Mouse (Mus musculus) retina, embryonic 14.5 days (tissue): ENCODE data around the gene Josd2.

ENCODE experiments used
- DNase-seq: peaks from one replicate; pipeline ENCODE4 v3.0.0-alpha.2; 2015; ENCODE audit warnings: low spot score

Gene Josd2

GRCm38 (mm10) chr7:44467811-44468411 is at the start of gene Josd2:
Gene Josd2 (plus strand): TSS chr7:44467980.
- peak; percentile 98 for DNase-seq

GRCm38 (mm10) chr7:44427666-44428065 is 40.1 kb upstream of the Josd2 start:
- DNase-seq: no peak

- peak; percentile 63 for DNase-seq
These were observed 39.4 kb upstream of the Josd2 start for GRCm38 (mm10) chr7:44428171-44428950.

- DNase-seq: peak; percentile 71
These were observed 38.7 kb upstream of the Josd2 start, which contains the start of gene Lrrc4b for GRCm38 (mm10) chr7:44428968-44429521. Gene Lrrc4b (plus strand): TSS chr7:44429018.

- DNase-seq: peak; percentile 37
These were observed 38.0 kb upstream of the Josd2 start for GRCm38 (mm10) chr7:44429534-44430488.

- DNase-seq: no peak
These were observed 35.2 kb upstream of the Josd2 start for GRCm38 (mm10) chr7:44432550-44432949.

GRCm38 (mm10) chr7:44433371-44433770 is 34.4 kb upstream of the Josd2 start:
- DNase-seq: peak; percentile 79

- DNase-seq: no peak
These were observed 33.7 kb upstream of the Josd2 start for GRCm38 (mm10) chr7:44434089-44434488.

GRCm38 (mm10) chr7:44435796-44436195 is 32.0 kb upstream of the Josd2 start:
- DNase-seq: no peak

GRCm38 (mm10) chr7:44436267-44436666 is 31.5 kb upstream of the Josd2 start:
- no peak for DNase-seq

- DNase-seq: no peak
These were observed 30.6 kb upstream of the Josd2 start for GRCm38 (mm10) chr7:44437188-44437587.

- no peak for DNase-seq
These were observed 29.8 kb upstream of the Josd2 start for GRCm38 (mm10) chr7:44437933-44438332.

- DNase-seq: no peak
These were observed 28.1 kb upstream of the Josd2 start for GRCm38 (mm10) chr7:44439696-44440095.

- no peak for DNase-seq
These were observed 27.3 kb upstream of the Josd2 start for GRCm38 (mm10) chr7:44440479-44440878.

GRCm38 (mm10) chr7:44441180-44441579 is 26.6 kb upstream of the Josd2 start:
- peak; percentile 22 for DNase-seq

- DNase-seq: peak; percentile 66
These were observed 26.1 kb upstream of the Josd2 start for GRCm38 (mm10) chr7:44441648-44442109.

- peak; percentile 59 for DNase-seq
These were observed 25.4 kb upstream of the Josd2 start for GRCm38 (mm10) chr7:44442407-44442821.

GRCm38 (mm10) chr7:44443268-44444173 is 24.3 kb upstream of the Josd2 start:
- DNase-seq: peak; percentile 64

- no peak for DNase-seq
These were observed 22.8 kb upstream of the Josd2 start for GRCm38 (mm10) chr7:44444886-44445527.

GRCm38 (mm10) chr7:44445528-44445923 is 22.3 kb upstream of the Josd2 start:
- DNase-seq: no peak
